Mouse (Mus musculus): ENCODE measurements at regions not wholly inside any gene's neighbourhood (a gene's known extent, or its start where the extent isn't known, plus 50 kb on each side); places are given as distances from the start of the nearest gene placed in this dataset.

GRCm38 (mm10) chr2:9349994-9350393 lies 531.1 kb upstream of the 4930412O13Rik start:
- Histone ChIP-seq H3K4me2 (ENCODE audit: low read depth, low read length) (no peak overlapping the region), H3K4me1 (ENCODE audit: insufficient read depth, low read length) (no peaks in the 10 kb centered on the region), H3K36me3 (ENCODE audit: insufficient read depth, low read length) (no peaks in the 10 kb centered on the region), H3K27me3 (ENCODE audit: insufficient read depth, low read length) (no peaks in the 10 kb centered on the region), H3K4me3 (ENCODE audit: low read length) (no peak overlapping the region), H3K9me3 (ENCODE audit: low read length) (no peaks in the 10 kb centered on the region), H3K27ac (no peak overlapping the region), H3K9ac (replicated peaks; ENCODE audit: low read length) (no peak overlapping the region)
- DNase-seq (ENCODE audit: low spot score) (no peak), ATAC-seq (no peak)
- WGBS, result 50% methylated on average over 1 of the region's 1 CpGs
- TF ChIP-seq CTCF (IDR thresholded peaks at IDR 0.05; ENCODE audit: low read depth), result no peak

GRCm38 (mm10) chr2:9352190-9352589 lies 528.9 kb upstream of the 4930412O13Rik start:
- no peaks in the 10 kb centered on the region for H3K27me3 ChIP-seq (ENCODE audit: insufficient read depth, low read length)
- ATAC-seq, result peak; percentile 64
- H3K27ac ChIP-seq, result no peak overlapping the region
- no peaks in the 10 kb centered on the region for H3K4me1 ChIP-seq (ENCODE audit: insufficient read depth, low read length)
- no peak overlapping the region for H3K4me3 ChIP-seq (ENCODE audit: low read length)
- DNase-seq (ENCODE audit: low spot score), result peak; percentile 39
- no peaks in the 10 kb centered on the region for H3K36me3 ChIP-seq (ENCODE audit: insufficient read depth, low read length)
- H3K9me3 ChIP-seq (ENCODE audit: low read length), result no peaks in the 10 kb centered on the region
- WGBS, result 49% methylated on average over 7 of the region's 7 CpGs
- no peak overlapping the region for H3K4me2 ChIP-seq (ENCODE audit: low read depth, low read length)
- no peak for TF ChIP-seq CTCF (IDR thresholded peaks at IDR 0.05; ENCODE audit: low read depth)
- H3K9ac ChIP-seq (replicated peaks; ENCODE audit: low read length), result no peak overlapping the region

- WGBS, result 73% methylated on average over 4 of the region's 4 CpGs
- no peaks in the 10 kb centered on the region for H3K27me3 ChIP-seq (ENCODE audit: insufficient read depth, low read length)
- no peaks in the 10 kb centered on the region for H3K9me3 ChIP-seq (ENCODE audit: low read length)
- H3K4me3 ChIP-seq (ENCODE audit: low read length), result no peak overlapping the region
- H3K9ac ChIP-seq (replicated peaks; ENCODE audit: low read length), result no peak overlapping the region
- H3K4me1 ChIP-seq (ENCODE audit: insufficient read depth, low read length), result no peaks in the 10 kb centered on the region
- DNase-seq (ENCODE audit: low spot score), result no peak
- no peak overlapping the region for H3K4me2 ChIP-seq (ENCODE audit: low read depth, low read length)
- no peak overlapping the region for H3K27ac ChIP-seq
- no peaks in the 10 kb centered on the region for H3K36me3 ChIP-seq (ENCODE audit: insufficient read depth, low read length)
- TF ChIP-seq CTCF (IDR thresholded peaks at IDR 0.05; ENCODE audit: low read depth), result no peak
- ATAC-seq, result no peak
These were observed 521.0 kb upstream of the 4930412O13Rik start for GRCm38 (mm10) chr2:9360020-9360419.

GRCm38 (mm10) chr2:9367801-9368584 lies 513.1 kb upstream of the 4930412O13Rik start:
- no peaks in the 10 kb centered on the region for H3K27me3 ChIP-seq (ENCODE audit: insufficient read depth, low read length)
- no peaks in the 10 kb centered on the region for H3K36me3 ChIP-seq (ENCODE audit: insufficient read depth, low read length)
- H3K27ac ChIP-seq, result no peak overlapping the region
- TF ChIP-seq CTCF (IDR thresholded peaks at IDR 0.05; ENCODE audit: low read depth), result no peak
- no peak overlapping the region for H3K4me3 ChIP-seq (ENCODE audit: low read length)
- no peak overlapping the region for H3K4me2 ChIP-seq (ENCODE audit: low read depth, low read length)
- 95% methylated on average over 8 of the region's 8 CpGs for WGBS
- no peak for DNase-seq (ENCODE audit: low spot score)
- no peaks in the 10 kb centered on the region for H3K9me3 ChIP-seq (ENCODE audit: low read length)
- H3K9ac ChIP-seq (replicated peaks; ENCODE audit: low read length), result no peak overlapping the region
- H3K4me1 ChIP-seq (ENCODE audit: insufficient read depth, low read length), result no peaks in the 10 kb centered on the region
- ATAC-seq, result no peak

DNA sequence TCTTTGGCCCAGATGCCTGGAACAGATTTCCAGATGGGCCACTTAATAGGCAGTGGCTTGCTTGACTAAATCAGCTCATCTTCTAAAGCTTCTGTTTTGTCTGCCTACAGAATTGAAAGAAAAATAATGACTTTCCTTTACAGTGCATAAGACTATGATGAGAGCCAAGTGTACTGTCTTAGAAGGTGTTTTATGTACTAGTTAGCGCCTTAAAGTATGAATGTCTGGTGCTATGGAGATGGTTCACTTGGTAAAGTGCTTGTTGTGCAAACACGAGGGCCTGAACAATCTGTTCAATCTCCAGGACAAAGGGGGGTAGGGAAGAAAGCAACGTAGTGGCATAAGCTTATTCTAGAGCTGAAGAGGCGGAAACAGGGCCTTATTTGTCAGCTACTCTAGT lies 511.5 kb upstream of the 4930412O13Rik start:
- Histone ChIP-seq H3K36me3 (ENCODE audit: insufficient read depth, low read length) (no peaks in the 10 kb centered on the region), H3K4me2 (ENCODE audit: low read depth, low read length) (no peak overlapping the region), H3K27me3 (ENCODE audit: insufficient read depth, low read length) (no peaks in the 10 kb centered on the region), H3K27ac (no peak overlapping the region), H3K9me3 (ENCODE audit: low read length) (no peaks in the 10 kb centered on the region), H3K4me3 (ENCODE audit: low read length) (no peak overlapping the region), H3K9ac (replicated peaks; ENCODE audit: low read length) (no peak overlapping the region), H3K4me1 (ENCODE audit: insufficient read depth, low read length) (no peaks in the 10 kb centered on the region)
- ATAC-seq, result no peak
- 69% methylated on average over 4 of the region's 4 CpGs for WGBS
- no peak for TF ChIP-seq CTCF (IDR thresholded peaks at IDR 0.05; ENCODE audit: low read depth)
- DNase-seq (ENCODE audit: low spot score), result no peak

DNA sequence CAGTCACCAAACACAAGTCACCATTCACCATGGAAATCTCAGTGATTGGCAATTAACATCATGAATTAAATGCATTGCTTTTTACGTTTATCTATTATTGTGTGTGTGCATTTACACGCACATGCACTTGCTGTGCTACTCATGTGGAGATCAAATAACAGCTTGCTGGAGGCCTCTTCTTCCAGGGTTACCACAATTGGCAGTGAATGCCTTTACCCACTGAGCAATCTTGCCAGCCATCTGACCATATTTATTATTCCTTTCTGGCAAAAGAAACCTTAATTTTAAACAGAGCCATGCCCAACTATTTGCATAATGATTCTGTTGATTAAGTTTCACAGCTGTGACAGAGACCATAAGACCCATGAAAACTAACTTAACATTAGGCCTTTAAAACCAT lies 494.5 kb upstream of the 4930412O13Rik start:
- Histone ChIP-seq H3K9ac (replicated peaks; ENCODE audit: low read length) (no peak overlapping the region), H3K27me3 (ENCODE audit: insufficient read depth, low read length) (no peaks in the 10 kb centered on the region), H3K4me1 (ENCODE audit: insufficient read depth, low read length) (no peaks in the 10 kb centered on the region), H3K4me3 (ENCODE audit: low read length) (no peak overlapping the region), H3K4me2 (ENCODE audit: low read depth, low read length) (no peak overlapping the region), H3K36me3 (ENCODE audit: insufficient read depth, low read length) (no peaks in the 10 kb centered on the region), H3K27ac (no peak overlapping the region), H3K9me3 (ENCODE audit: low read length) (no peaks in the 10 kb centered on the region)
- no peak for TF ChIP-seq CTCF (IDR thresholded peaks at IDR 0.05; ENCODE audit: low read depth)
- peak; percentile 5 for DNase-seq (ENCODE audit: low spot score)
- WGBS, result 43% methylated on average over 2 of the region's 2 CpGs
- no peak for ATAC-seq

- ATAC-seq (no peak), DNase-seq (ENCODE audit: low spot score) (no peak)
- Histone ChIP-seq H3K4me1 (ENCODE audit: insufficient read depth, low read length) (no peaks in the 10 kb centered on the region), H3K36me3 (ENCODE audit: insufficient read depth, low read length) (no peaks in the 10 kb centered on the region), H3K9ac (replicated peaks; ENCODE audit: low read length) (no peak overlapping the region), H3K4me3 (ENCODE audit: low read length) (no peak overlapping the region), H3K9me3 (ENCODE audit: low read length) (no peaks in the 10 kb centered on the region), H3K4me2 (ENCODE audit: low read depth, low read length) (no peak overlapping the region), H3K27ac (no peak overlapping the region), H3K27me3 (ENCODE audit: insufficient read depth, low read length) (no peaks in the 10 kb centered on the region)
- WGBS, result 79% methylated on average over 3 of the region's 3 CpGs
- no peak for TF ChIP-seq CTCF (IDR thresholded peaks at IDR 0.05; ENCODE audit: low read depth)
These were observed 493.0 kb upstream of the 4930412O13Rik start for GRCm38 (mm10) chr2:9388058-9388457.
